Mouse (Mus musculus): ENCODE measurements around the gene Tmem201. TPM values are rescaled to one million over a fixed set of nuclear protein-coding genes. Genes with fewer than 3 reads are reported as not detected.

Tmem201 gene
- polyA plus RNA-seq, 1 experiment = 1.9 TPM

DNA sequence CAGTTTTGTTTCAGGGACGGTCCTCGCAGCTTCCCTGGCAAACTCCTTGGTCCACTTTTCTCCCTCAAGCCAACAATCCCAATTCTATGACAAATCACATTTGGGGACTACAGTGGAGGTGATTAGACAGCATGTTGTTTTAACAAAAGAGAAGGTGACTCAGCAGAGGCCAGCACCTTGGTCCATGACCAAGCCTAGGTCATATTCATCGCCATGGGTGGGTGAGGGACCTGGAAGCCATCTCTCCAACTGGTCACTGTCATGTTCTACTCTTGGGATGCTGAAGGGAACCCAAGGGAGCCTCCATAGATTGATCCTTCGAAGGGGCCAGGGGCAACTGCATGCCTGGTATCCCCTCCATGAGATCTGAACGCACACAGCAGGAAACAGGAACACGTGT is 3.6 kb downstream of the Tmem201 start:
- Histone ChIP-seq H3K4me3 (ENCODE audit: insufficient read depth, low read length) (no peak overlapping the region), H3K27ac (ENCODE audit: insufficient read depth, low read depth, low read length) (no peak overlapping the region), H3K4me1 (ENCODE audit: control insufficient read depth, insufficient read depth, low read length) (peaks cover 13% of the 10 kb centered on the region)
- no peak for TF ChIP-seq CTCF (IDR thresholded peaks at IDR 0.05; ENCODE audit: low read depth, low read length)
- TF ChIP-seq POLR2A (IDR thresholded peaks at IDR 0.05; ENCODE audit: borderline replicate concordance, low read depth, low read length) = no peak

DNA sequence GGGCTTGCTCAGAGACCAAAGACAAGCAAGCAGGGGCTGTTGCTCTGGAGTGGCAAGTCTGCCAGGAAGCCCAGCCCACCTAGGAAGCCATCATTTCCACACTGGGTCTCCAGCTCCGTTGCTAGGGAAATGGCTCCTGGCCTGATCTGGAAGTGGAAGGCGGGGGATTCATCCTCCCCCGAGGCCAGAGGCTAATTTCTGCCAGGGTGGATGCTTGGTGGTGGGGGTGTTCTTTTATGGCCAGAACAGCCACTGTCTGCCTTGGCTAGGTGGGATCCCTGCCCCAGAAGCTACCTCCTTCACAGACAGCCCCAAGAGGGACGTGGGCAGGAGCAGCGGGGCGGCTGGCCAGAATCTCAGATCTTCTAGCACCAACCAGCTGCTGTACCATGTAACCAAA is 4.1 kb downstream of the Tmem201 start:
- TF ChIP-seq CTCF (IDR thresholded peaks at IDR 0.05; ENCODE audit: low read depth, low read length) (no peak), POLR2A (IDR thresholded peaks at IDR 0.05; ENCODE audit: borderline replicate concordance, low read depth, low read length) (no peak)
- Histone ChIP-seq H3K4me1 (ENCODE audit: control insufficient read depth, insufficient read depth, low read length) (peaks cover 13% of the 10 kb centered on the region), H3K27ac (ENCODE audit: insufficient read depth, low read depth, low read length) (no peak overlapping the region), H3K4me3 (ENCODE audit: insufficient read depth, low read length) (no peak overlapping the region)

DNA sequence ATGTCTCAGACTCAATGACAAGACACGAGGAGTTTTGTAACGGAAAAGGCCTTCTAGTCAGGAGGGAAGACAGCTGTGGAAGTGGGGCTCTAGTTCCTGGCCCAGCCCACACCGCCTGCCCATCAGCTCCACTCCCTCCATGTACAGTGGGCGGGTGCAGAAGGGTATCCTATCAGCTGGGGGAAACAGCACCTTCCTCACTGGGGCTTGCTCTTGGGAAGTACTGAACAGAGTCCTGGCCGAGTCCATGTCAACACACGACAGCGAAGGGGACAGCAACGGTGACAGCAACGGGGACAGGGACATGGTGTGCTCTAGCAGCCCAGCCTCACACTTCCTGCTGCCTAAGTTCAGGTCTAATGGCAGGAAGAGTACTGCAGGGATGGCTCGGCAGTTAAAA is 5.0 kb downstream of the Tmem201 start:
- Histone ChIP-seq H3K4me1 (ENCODE audit: control insufficient read depth, insufficient read depth, low read length) (peaks cover 13% of the 10 kb centered on the region), H3K27ac (ENCODE audit: insufficient read depth, low read depth, low read length) (no peak overlapping the region), H3K4me3 (ENCODE audit: insufficient read depth, low read length) (no peak overlapping the region)
- TF ChIP-seq CTCF (IDR thresholded peaks at IDR 0.05; ENCODE audit: low read depth, low read length) (no peak), POLR2A (IDR thresholded peaks at IDR 0.05; ENCODE audit: borderline replicate concordance, low read depth, low read length) (no peak)

DNA sequence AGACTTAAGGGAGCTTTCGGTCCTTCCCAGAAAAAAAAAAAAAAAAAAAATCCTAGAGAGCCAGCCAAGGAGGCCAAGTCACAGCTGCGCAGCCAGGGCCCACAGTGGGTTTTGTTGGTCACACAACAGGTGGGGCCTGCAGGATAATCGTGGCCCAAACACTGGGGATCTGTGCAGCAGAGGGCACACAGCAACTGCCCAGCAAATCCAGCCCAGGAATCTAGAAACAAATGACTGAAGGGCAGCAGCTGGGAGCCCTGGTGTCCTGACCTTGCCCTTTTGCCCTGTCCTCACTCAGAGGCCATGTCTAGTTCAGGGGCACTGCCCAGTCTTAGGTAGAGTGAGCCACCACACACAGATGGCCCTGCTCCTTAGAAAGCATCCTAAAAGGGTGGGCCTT is 5.5 kb downstream of the Tmem201 start:
- Histone ChIP-seq H3K4me1 (ENCODE audit: control insufficient read depth, insufficient read depth, low read length) (peaks cover 13% of the 10 kb centered on the region), H3K4me3 (ENCODE audit: insufficient read depth, low read length) (no peak overlapping the region), H3K27ac (ENCODE audit: insufficient read depth, low read depth, low read length) (no peak overlapping the region)
- no peak for TF ChIP-seq POLR2A (IDR thresholded peaks at IDR 0.05; ENCODE audit: borderline replicate concordance, low read depth, low read length)
- no peak for TF ChIP-seq CTCF (IDR thresholded peaks at IDR 0.05; ENCODE audit: low read depth, low read length)

DNA sequence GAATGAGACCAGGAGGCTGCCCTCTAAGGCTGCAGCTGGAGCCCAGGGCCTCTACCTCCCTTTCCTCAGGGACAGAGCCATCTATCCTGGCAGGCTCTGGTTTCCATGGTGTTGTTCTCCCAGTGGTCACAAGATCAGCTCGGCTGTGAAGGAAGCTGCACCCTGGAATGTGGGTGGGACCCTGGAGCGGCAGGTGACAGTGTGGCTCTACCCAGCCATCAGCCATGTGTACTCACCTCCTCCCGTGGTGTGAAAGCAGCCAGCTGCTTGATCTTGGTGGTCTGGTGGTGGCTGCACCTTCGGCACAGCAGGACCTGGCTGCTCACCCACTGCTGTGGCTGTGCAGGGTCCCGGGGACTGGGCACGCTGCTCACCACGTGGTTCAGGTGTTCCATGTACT is 7.0 kb downstream of the Tmem201 start:
- no peak overlapping the region for H3K27ac ChIP-seq (ENCODE audit: insufficient read depth, low read depth, low read length)
- TF ChIP-seq CTCF (IDR thresholded peaks at IDR 0.05; ENCODE audit: low read depth, low read length) = no peak
- TF ChIP-seq POLR2A (IDR thresholded peaks at IDR 0.05; ENCODE audit: borderline replicate concordance, low read depth, low read length) = no peak
- no peak overlapping the region for H3K4me3 ChIP-seq (ENCODE audit: insufficient read depth, low read length)
- peaks cover 4% of the 10 kb centered on the region; the same call in 1 of the 2 replicates for H3K4me1 ChIP-seq (ENCODE audit: control insufficient read depth, insufficient read depth, low read length)

DNA sequence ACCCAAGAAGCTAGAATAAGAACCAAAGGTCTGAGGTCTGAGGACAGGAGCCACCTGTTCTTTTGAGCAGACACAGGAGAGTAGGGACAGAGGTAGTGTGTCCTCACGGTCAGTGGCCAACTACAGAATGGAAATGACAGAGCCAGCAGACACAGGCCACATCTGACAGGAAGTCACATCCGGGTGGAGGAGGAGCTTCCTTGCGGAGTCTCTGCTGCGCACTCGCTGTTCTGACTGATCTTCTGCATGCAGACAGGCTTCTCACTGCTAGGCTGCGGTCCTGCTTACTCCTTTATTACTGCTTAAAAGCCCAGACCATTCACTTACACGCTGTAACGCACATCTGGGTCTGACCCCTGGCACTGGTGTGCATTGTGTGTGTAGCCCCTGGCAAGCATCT is 9.0 kb downstream of the Tmem201 start:
- TF ChIP-seq POLR2A (IDR thresholded peaks at IDR 0.05; ENCODE audit: borderline replicate concordance, low read depth, low read length) = no peak
- no peak for TF ChIP-seq CTCF (IDR thresholded peaks at IDR 0.05; ENCODE audit: low read depth, low read length)
- H3K4me1 ChIP-seq (ENCODE audit: control insufficient read depth, insufficient read depth, low read length) = no peaks in the 10 kb centered on the region
- H3K4me3 ChIP-seq (ENCODE audit: insufficient read depth, low read length) = no peak overlapping the region
- no peak overlapping the region for H3K27ac ChIP-seq (ENCODE audit: insufficient read depth, low read depth, low read length)

DNA sequence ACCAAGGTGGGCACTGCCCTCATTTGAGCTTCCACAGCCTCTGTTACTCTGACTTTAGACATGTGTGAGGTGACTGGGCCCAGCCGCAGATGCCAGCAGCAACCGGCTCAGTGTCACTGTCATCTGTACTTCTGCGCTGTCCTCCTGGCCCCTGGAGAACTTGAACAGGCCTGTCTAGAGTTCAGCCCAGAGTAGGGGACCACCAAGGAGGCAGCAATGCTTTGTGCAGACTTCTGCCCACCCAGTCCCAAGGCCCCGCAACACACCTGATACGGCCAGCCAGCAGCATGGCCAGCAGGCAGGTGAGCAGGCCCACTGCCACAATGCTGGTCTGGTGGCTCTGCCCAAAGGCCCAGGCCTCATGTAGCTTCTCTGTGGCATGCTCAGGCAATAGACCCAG is 10.2 kb downstream of the Tmem201 start:
- no peak overlapping the region for H3K4me3 ChIP-seq (ENCODE audit: insufficient read depth, low read length)
- H3K27ac ChIP-seq (ENCODE audit: insufficient read depth, low read depth, low read length) = no peak overlapping the region
- H3K4me1 ChIP-seq (ENCODE audit: control insufficient read depth, insufficient read depth, low read length) = no peaks in the 10 kb centered on the region
- TF ChIP-seq POLR2A (IDR thresholded peaks at IDR 0.05; ENCODE audit: borderline replicate concordance, low read depth, low read length) (no peak), CTCF (IDR thresholded peaks at IDR 0.05; ENCODE audit: low read depth, low read length) (no peak)

DNA sequence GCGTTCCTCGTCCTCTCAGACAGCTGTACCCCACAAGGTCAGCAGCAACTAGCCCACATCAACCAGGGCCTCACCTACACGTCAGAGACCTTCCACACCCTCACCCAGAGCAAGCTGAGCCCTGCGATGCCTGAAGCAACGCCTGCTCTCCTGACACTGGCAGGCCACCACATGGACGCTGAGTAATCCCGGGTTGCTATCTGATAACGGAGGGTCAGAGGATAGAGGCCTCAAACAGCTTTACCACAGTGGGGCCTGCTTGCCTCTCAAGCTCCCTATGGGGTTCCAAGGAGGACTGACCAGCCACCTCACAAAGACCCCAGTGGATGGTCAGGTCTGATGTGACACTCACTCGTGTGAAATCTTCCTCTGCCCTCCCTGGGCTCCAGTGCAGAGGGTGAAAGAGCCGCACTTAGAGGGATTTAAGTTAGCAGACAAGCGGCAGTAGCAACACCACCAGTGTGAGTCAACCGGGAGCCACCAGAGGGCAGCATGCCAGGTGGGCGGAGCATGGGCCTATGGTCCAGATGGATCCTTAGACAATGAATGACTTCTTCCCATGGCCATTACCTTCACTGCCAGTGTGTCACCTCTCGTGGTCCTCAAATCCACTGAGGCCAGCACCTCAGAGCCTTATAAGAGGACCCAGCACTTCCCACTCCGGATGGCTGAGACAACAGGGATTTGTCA is 12.0 kb downstream of the Tmem201 start:
- H3K27ac ChIP-seq (ENCODE audit: insufficient read depth, low read depth, low read length) = no peak overlapping the region
- H3K4me3 ChIP-seq (ENCODE audit: insufficient read depth, low read length) = no peak overlapping the region
- H3K4me1 ChIP-seq (ENCODE audit: control insufficient read depth, insufficient read depth, low read length) = no peaks in the 10 kb centered on the region
- no peak for TF ChIP-seq POLR2A (IDR thresholded peaks at IDR 0.05; ENCODE audit: borderline replicate concordance, low read depth, low read length)
- TF ChIP-seq CTCF (IDR thresholded peaks at IDR 0.05; ENCODE audit: low read depth, low read length) = peak; percentile 47

DNA sequence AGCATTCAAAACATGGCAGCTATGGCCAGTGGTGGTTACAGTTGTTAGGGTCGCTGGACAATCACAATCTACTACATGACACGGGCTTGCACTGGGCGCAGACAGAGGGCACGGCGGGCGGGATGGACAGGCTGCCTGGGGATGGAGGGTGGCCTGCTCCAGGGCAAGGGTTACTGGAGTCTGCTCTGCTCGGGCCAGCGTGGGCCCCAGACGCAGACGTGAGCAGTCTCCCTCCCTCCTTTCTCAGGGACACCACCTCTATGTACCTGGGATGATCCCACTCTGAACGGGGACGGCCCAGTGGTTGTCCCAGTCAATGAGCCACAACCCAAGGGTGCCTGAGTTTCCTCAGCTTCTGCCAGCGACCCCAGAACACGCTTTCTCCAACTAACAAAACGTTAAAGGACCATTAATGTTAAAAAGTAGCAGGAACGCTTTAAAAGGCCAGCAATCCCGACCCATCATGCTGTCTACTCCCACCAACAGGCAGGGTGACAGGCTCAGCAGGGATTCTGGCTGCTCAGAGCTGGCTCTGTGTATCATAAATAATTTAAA is 12.9 kb downstream of the Tmem201 start:
- TF ChIP-seq POLR2A (IDR thresholded peaks at IDR 0.05; ENCODE audit: borderline replicate concordance, low read depth, low read length) (no peak), CTCF (IDR thresholded peaks at IDR 0.05; ENCODE audit: low read depth, low read length) (no peak)
- no peaks in the 10 kb centered on the region for H3K4me1 ChIP-seq (ENCODE audit: control insufficient read depth, insufficient read depth, low read length)
- H3K27ac ChIP-seq (ENCODE audit: insufficient read depth, low read depth, low read length) = no peak overlapping the region
- H3K4me3 ChIP-seq (ENCODE audit: insufficient read depth, low read length) = no peak overlapping the region

DNA sequence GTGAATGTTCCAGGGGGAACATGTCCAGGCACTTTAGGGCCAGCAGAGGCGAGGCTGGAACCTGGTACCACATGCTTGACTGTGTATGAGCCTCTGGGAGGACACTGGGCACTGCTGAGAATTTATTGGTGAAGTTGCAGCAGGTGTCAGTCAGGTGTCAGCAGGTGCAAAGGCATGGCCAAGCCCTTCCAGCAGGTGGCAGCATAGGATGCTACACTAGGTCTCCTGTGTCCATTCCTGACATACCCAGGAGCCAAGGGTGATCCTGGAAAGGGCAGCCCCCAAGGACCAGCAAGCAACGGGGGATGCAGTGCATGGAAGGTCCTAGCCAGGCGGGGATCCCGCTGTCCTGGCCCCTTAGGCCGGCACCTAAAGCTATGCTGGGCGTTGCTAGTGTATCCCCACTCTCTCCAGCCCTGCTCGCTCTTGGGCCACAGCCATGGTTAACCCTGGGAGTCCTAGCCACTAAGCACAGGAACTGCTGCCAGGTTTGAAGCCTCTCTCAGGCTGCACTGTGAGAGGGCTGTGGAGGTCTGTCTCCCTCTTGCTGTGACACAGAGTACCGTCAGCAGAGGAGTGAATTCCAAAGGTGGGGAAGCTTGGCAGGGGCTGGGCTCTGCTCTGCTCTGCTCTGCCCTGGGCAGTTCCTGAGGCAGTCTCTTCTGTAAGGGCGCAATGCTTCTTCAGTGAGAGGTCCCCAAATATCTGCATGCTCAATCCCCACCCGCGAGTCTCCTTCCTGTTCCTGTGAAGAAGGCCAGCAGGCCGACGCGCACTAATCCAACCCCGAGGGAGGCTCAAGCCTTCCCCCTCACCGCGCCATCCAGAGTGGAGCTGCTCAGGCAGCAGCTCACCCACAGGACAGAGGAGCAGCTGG is 13.8 kb downstream of the Tmem201 start:
- TF ChIP-seq POLR2A (IDR thresholded peaks at IDR 0.05; ENCODE audit: borderline replicate concordance, low read depth, low read length) (no peak), CTCF (IDR thresholded peaks at IDR 0.05; ENCODE audit: low read depth, low read length) (peak; percentile 20; the same call in 1 of the 2 replicates)
- no peaks in the 10 kb centered on the region for H3K4me1 ChIP-seq (ENCODE audit: control insufficient read depth, insufficient read depth, low read length)
- no peak overlapping the region for H3K4me3 ChIP-seq (ENCODE audit: insufficient read depth, low read length)
- no peak overlapping the region for H3K27ac ChIP-seq (ENCODE audit: insufficient read depth, low read depth, low read length)

All from bone marrow macrophage, adult 2 months (primary cell).